16 mouse cellular contexts compared by ENCODE assay signal in genomic region chr6:115268551-115269385, GRCm38 (mm10). TPM values are rescaled to one million over a fixed set of nuclear protein-coding genes. Genes with fewer than 3 reads are reported as not detected.
"Had no signal": no experiment of that assay in that cellular context is flagged by ENCODE, and none has a peak within 500 bp of the region (broad histone marks: within the 10 kb centered on the region; RNA-seq: fewer than 3 reads in every experiment).

No protein-coding gene starts in this region.

- H3K4me3 ChIP-seq: layer of hippocampus, adult 2 months; limb, embryonic 13.5 days; neural tube, embryonic 12.5 days had no signal

- H3K9ac ChIP-seq: limb, embryonic 13.5 days; liver, embryonic 14.5 days; neural tube, embryonic 12.5 days had no signal

- H3K36me3 ChIP-seq: limb, embryonic 13.5 days; neural tube, embryonic 12.5 days had no signal

- H3K4me2 ChIP-seq: limb, embryonic 13.5 days; neural tube, embryonic 12.5 days had no signal

- H3K9me3 ChIP-seq: limb, embryonic 13.5 days; neural tube, embryonic 12.5 days had no signal

- H3K27ac ChIP-seq: layer of hippocampus, adult 2 months; limb, embryonic 13.5 days; liver, embryonic 14.5 days; neural tube, embryonic 12.5 days; stomach, postnatal 0 days had no signal

- H3K27me3 ChIP-seq: limb, embryonic 13.5 days; neural tube, embryonic 12.5 days had no signal

RNA-seq across cellular contexts. Expression of gene Timp4, which starts 16.8 kb away (rescaled TPM):
- total RNA-seq: liver, adult 2 months; megakaryocyte progenitor cell, adult 5-6 weeks; monocyte, adult 5-6 weeks; neutrophil, adult 5-6 weeks had no signal
- polyA plus RNA-seq: liver, adult 2 months; liver, embryonic 14.5 days had no signal

RNA-seq across cellular contexts. Expression of gene Gm17482, which starts 41.6 kb away (rescaled TPM):
- total RNA-seq: layer of hippocampus, adult 2 months; layer of hippocampus, postnatal 10 days; left cerebral cortex, adult 18-20 months; left cerebral cortex, postnatal 10 days; left cerebral cortex, postnatal 4 days; liver, adult 2 months; megakaryocyte progenitor cell, adult 5-6 weeks; monocyte, adult 5-6 weeks; neutrophil, adult 5-6 weeks had no signal
- polyA plus RNA-seq: kidney, embryonic 14.5 days; limb, embryonic 13.5 days; liver, adult 2 months; liver, embryonic 14.5 days; lung, embryonic 16.5 days; midbrain, embryonic 14.5 days; neural tube, embryonic 12.5 days; stomach, postnatal 0 days had no signal
